Mouse (Mus musculus) c-Kit-positive CD71-positive TER-119-negative erythroid progenitor cells, embryonic 14.5 days (primary cell): Measurements from ENCODE around the gene Sh3bp5l.
"Not testable (repeated sequence)": the region's sequence is repeated elsewhere in the genome, so short reads cannot be mapped to it uniquely, and the experiment has no call there.

Experiments
- DNase-seq: peaks from one replicate; pipeline ENCODE4 v3.0.0-alpha.2; 2013; ENCODE audit warnings: low read depth

Gene Sh3bp5l

GRCm38 (mm10) chr11:58330276-58331148 lies at the start of gene Sh3bp5l, which contains the start of gene Zfp672:
TSS of gene Sh3bp5l (plus strand) at chr11:58330724.
TSS of gene Zfp672 (minus strand) at chr11:58330339.
- DNase-seq = peak; percentile 92

GRCm38 (mm10) chr11:58281970-58282496 lies 48.5 kb upstream of the Sh3bp5l start:
- DNase-seq = no peak

- no peak for DNase-seq
These were observed 48.0 kb upstream of the Sh3bp5l start for GRCm38 (mm10) chr11:58282518-58282917.

- DNase-seq = no peak
These were observed 40.4 kb upstream of the Sh3bp5l start for GRCm38 (mm10) chr11:58289992-58290682.

GRCm38 (mm10) chr11:58290812-58291211 lies 39.7 kb upstream of the Sh3bp5l start:
- no peak for DNase-seq

- no peak for DNase-seq
These were observed 37.7 kb upstream of the Sh3bp5l start for GRCm38 (mm10) chr11:58292791-58293190.

- DNase-seq = no peak
These were observed 33.1 kb upstream of the Sh3bp5l start for GRCm38 (mm10) chr11:58297396-58297795.

GRCm38 (mm10) chr11:58301057-58301456 lies 29.5 kb upstream of the Sh3bp5l start:
- peak; percentile 54 for DNase-seq

- peak; percentile 94 for DNase-seq
These were observed 28.4 kb upstream of the Sh3bp5l start for GRCm38 (mm10) chr11:58301837-58302754.

- DNase-seq = no peak
These were observed 27.6 kb upstream of the Sh3bp5l start for GRCm38 (mm10) chr11:58302774-58303445.

GRCm38 (mm10) chr11:58303594-58303993 lies 26.9 kb upstream of the Sh3bp5l start:
- no peak for DNase-seq

- DNase-seq = not testable (repeated sequence)
These were observed 25.2 kb upstream of the Sh3bp5l start for GRCm38 (mm10) chr11:58305299-58305698.

- DNase-seq = peak; percentile 87
These were observed 23.6 kb upstream of the Sh3bp5l start, which contains the start of gene Zfp692 for GRCm38 (mm10) chr11:58306860-58307308. TSS of gene Zfp692 (plus strand) at chr11:58307069.

- no peak for DNase-seq
These were observed 23.0 kb upstream of the Sh3bp5l start for GRCm38 (mm10) chr11:58307411-58308080.

GRCm38 (mm10) chr11:58308661-58309060 lies 21.9 kb upstream of the Sh3bp5l start:
- no peak for DNase-seq

- no peak for DNase-seq
These were observed 16.5 kb upstream of the Sh3bp5l start for GRCm38 (mm10) chr11:58314069-58314468.

- no peak for DNase-seq
These were observed 14.9 kb upstream of the Sh3bp5l start for GRCm38 (mm10) chr11:58315536-58316168.

GRCm38 (mm10) chr11:58316344-58316743 lies 14.2 kb upstream of the Sh3bp5l start:
- DNase-seq = no peak

- DNase-seq = no peak
These were observed 13.6 kb upstream of the Sh3bp5l start for GRCm38 (mm10) chr11:58316768-58317390.
